Mouse (Mus musculus): Measurements from ENCODE around the gene Xrcc6. TPM values are rescaled to one million over a fixed set of nuclear protein-coding genes. Genes with fewer than 3 reads are reported as not detected.

Gene Xrcc6
- polyA plus RNA-seq, 1 experiment from 2014 or later: 89.4 TPM

GRCm38 (mm10) chr15:82015392-82016100, 27.9 kb downstream of the Xrcc6 start:
- peak; percentile 9 for ATAC-seq (ENCODE audit: low FRiP score, low TSS enrichment)
- H3K27me3 ChIP-seq (ENCODE audit: insufficient read depth, low read length): no peaks in the 10 kb centered on the region
- 0% methylated on average over 39 of the region's 39 CpGs for WGBS

GRCm38 (mm10) chr15:82016101-82016808, 28.6 kb downstream of the Xrcc6 start:
- ATAC-seq (ENCODE audit: low FRiP score, low TSS enrichment): peak; percentile 96
- peaks cover 8% of the 10 kb centered on the region; the same call in 1 of the 2 replicates for H3K36me3 ChIP-seq (ENCODE audit: insufficient read depth, low read length)
- peak overlapping the region; percentile 93 for H3K4me2 ChIP-seq (replicated peaks; ENCODE audit: low read depth, low read length)
- under 1% methylated on average over 52 of the region's 53 CpGs for WGBS
- H3K4me1 ChIP-seq (ENCODE audit: insufficient read depth, low read length): peaks cover 20% of the 10 kb centered on the region
- no peaks in the 10 kb centered on the region for H3K9me3 ChIP-seq (ENCODE audit: low read length)
- no peaks in the 10 kb centered on the region for H3K27me3 ChIP-seq (ENCODE audit: insufficient read depth, low read length)
- H3K9ac ChIP-seq (replicated peaks; ENCODE audit: low read length): peak overlapping the region; percentile 75
- peak overlapping the region; percentile 65 for H3K4me3 ChIP-seq (ENCODE audit: low read length)
- H3K27ac ChIP-seq (ENCODE audit: low read length): peak overlapping the region; percentile 77

More at GRCm38 (mm10) chr15:82015392-82016100, 27.9 kb downstream of the Xrcc6 start:
- peaks cover 20% of the 10 kb centered on the region for H3K4me1 ChIP-seq (ENCODE audit: insufficient read depth, low read length)
- H3K9me3 ChIP-seq (ENCODE audit: low read length): no peaks in the 10 kb centered on the region
- peaks cover 8% of the 10 kb centered on the region; the same call in 1 of the 2 replicates for H3K36me3 ChIP-seq (ENCODE audit: insufficient read depth, low read length)
- peak overlapping the region; percentile 93 for H3K4me2 ChIP-seq (replicated peaks; ENCODE audit: low read depth, low read length)
- peak overlapping the region; percentile 65 for H3K4me3 ChIP-seq (ENCODE audit: low read length)
- H3K27ac ChIP-seq (ENCODE audit: low read length): peak overlapping the region; percentile 24
- peak overlapping the region; percentile 75 for H3K9ac ChIP-seq (replicated peaks; ENCODE audit: low read length)

- WGBS: 15% methylated on average over 6 of the region's 6 CpGs
- Histone ChIP-seq H3K27ac (ENCODE audit: low read length) (peak overlapping the region; percentile 77), H3K4me1 (ENCODE audit: insufficient read depth, low read length) (peaks cover 20% of the 10 kb centered on the region), H3K27me3 (ENCODE audit: insufficient read depth, low read length) (no peaks in the 10 kb centered on the region), H3K9me3 (ENCODE audit: low read length) (no peaks in the 10 kb centered on the region), H3K4me2 (replicated peaks; ENCODE audit: low read depth, low read length) (peak overlapping the region; percentile 93), H3K4me3 (ENCODE audit: low read length) (peak overlapping the region; percentile 65), H3K36me3 (ENCODE audit: insufficient read depth, low read length) (peaks cover 9% of the 10 kb centered on the region; the same call in 1 of the 2 replicates), H3K9ac (replicated peaks; ENCODE audit: low read length) (peak overlapping the region; percentile 63)
- ATAC-seq (ENCODE audit: low FRiP score, low TSS enrichment): no peak
Measured at GRCm38 (mm10) chr15:82016830-82017229, 29.2 kb downstream of the Xrcc6 start.

- WGBS: 67% methylated on average over 4 of the region's 4 CpGs
- H3K4me3 ChIP-seq (ENCODE audit: low read length): no peak overlapping the region
- no peak overlapping the region for H3K9ac ChIP-seq (replicated peaks; ENCODE audit: low read length)
Measured at GRCm38 (mm10) chr15:82017461-82017860, 29.8 kb downstream of the Xrcc6 start.

GRCm38 (mm10) chr15:82019288-82019687, 31.7 kb downstream of the Xrcc6 start:
- no peak overlapping the region for H3K4me2 ChIP-seq (replicated peaks; ENCODE audit: low read depth, low read length)
- no peak overlapping the region for H3K27ac ChIP-seq (ENCODE audit: low read length)
- no peaks in the 10 kb centered on the region for H3K9me3 ChIP-seq (ENCODE audit: low read length)
- peaks cover 22% of the 10 kb centered on the region for H3K36me3 ChIP-seq (ENCODE audit: insufficient read depth, low read length)
- peaks cover 16% of the 10 kb centered on the region for H3K4me1 ChIP-seq (ENCODE audit: insufficient read depth, low read length)
- no peak overlapping the region for H3K9ac ChIP-seq (replicated peaks; ENCODE audit: low read length)
- ATAC-seq (ENCODE audit: low FRiP score, low TSS enrichment): no peak
- no peaks in the 10 kb centered on the region for H3K27me3 ChIP-seq (ENCODE audit: insufficient read depth, low read length)
- WGBS: 85% methylated on average over 3 of the region's 3 CpGs
- no peak overlapping the region for H3K4me3 ChIP-seq (ENCODE audit: low read length)

More at GRCm38 (mm10) chr15:82017461-82017860, 29.8 kb downstream of the Xrcc6 start:
- Histone ChIP-seq H3K9me3 (ENCODE audit: low read length) (no peaks in the 10 kb centered on the region), H3K27ac (ENCODE audit: low read length) (no peak overlapping the region), H3K36me3 (ENCODE audit: insufficient read depth, low read length) (peaks cover 13% of the 10 kb centered on the region; the same call in 1 of the 2 replicates), H3K4me1 (ENCODE audit: insufficient read depth, low read length) (peaks cover 20% of the 10 kb centered on the region), H3K27me3 (ENCODE audit: insufficient read depth, low read length) (no peaks in the 10 kb centered on the region), H3K4me2 (replicated peaks; ENCODE audit: low read depth, low read length) (no peak overlapping the region)
- ATAC-seq (ENCODE audit: low FRiP score, low TSS enrichment): no peak

GRCm38 (mm10) chr15:82022535-82023088, 35.0 kb downstream of the Xrcc6 start:
- Histone ChIP-seq H3K36me3 (ENCODE audit: insufficient read depth, low read length) (peaks cover 52% of the 10 kb centered on the region), H3K4me3 (ENCODE audit: low read length) (no peak overlapping the region), H3K9ac (replicated peaks; ENCODE audit: low read length) (no peak overlapping the region), H3K4me1 (ENCODE audit: insufficient read depth, low read length) (no peaks in the 10 kb centered on the region), H3K9me3 (ENCODE audit: low read length) (no peaks in the 10 kb centered on the region), H3K4me2 (replicated peaks; ENCODE audit: low read depth, low read length) (no peak overlapping the region), H3K27me3 (ENCODE audit: insufficient read depth, low read length) (no peaks in the 10 kb centered on the region), H3K27ac (ENCODE audit: low read length) (no peak overlapping the region)
- WGBS: 80% methylated on average over 13 of the region's 13 CpGs
- no peak for ATAC-seq (ENCODE audit: low FRiP score, low TSS enrichment)

GRCm38 (mm10) chr15:82023965-82024635, 36.5 kb downstream of the Xrcc6 start:
- no peak overlapping the region for H3K9ac ChIP-seq (replicated peaks; ENCODE audit: low read length)
- H3K27me3 ChIP-seq (ENCODE audit: insufficient read depth, low read length): no peaks in the 10 kb centered on the region
- no peak overlapping the region for H3K4me2 ChIP-seq (replicated peaks; ENCODE audit: low read depth, low read length)
- peaks cover 53% of the 10 kb centered on the region for H3K36me3 ChIP-seq (ENCODE audit: insufficient read depth, low read length)
- no peak overlapping the region for H3K4me3 ChIP-seq (ENCODE audit: low read length)
- no peak for ATAC-seq (ENCODE audit: low FRiP score, low TSS enrichment)
- H3K27ac ChIP-seq (ENCODE audit: low read length): no peak overlapping the region
- H3K9me3 ChIP-seq (ENCODE audit: low read length): no peaks in the 10 kb centered on the region
- 88% methylated on average over 6 of the region's 6 CpGs for WGBS
- H3K4me1 ChIP-seq (ENCODE audit: insufficient read depth, low read length): no peaks in the 10 kb centered on the region

GRCm38 (mm10) chr15:82027276-82027675, 39.6 kb downstream of the Xrcc6 start:
- no peak for ATAC-seq (ENCODE audit: low FRiP score, low TSS enrichment)
- no peak overlapping the region for H3K4me2 ChIP-seq (replicated peaks; ENCODE audit: low read depth, low read length)
- no peaks in the 10 kb centered on the region for H3K4me1 ChIP-seq (ENCODE audit: insufficient read depth, low read length)
- H3K27me3 ChIP-seq (ENCODE audit: insufficient read depth, low read length): no peaks in the 10 kb centered on the region
- peaks cover 65% of the 10 kb centered on the region for H3K36me3 ChIP-seq (ENCODE audit: insufficient read depth, low read length)
- no peak overlapping the region for H3K27ac ChIP-seq (ENCODE audit: low read length)
- H3K4me3 ChIP-seq (ENCODE audit: low read length): no peak overlapping the region
- WGBS: 88% methylated on average over 7 of the region's 7 CpGs
- no peaks in the 10 kb centered on the region for H3K9me3 ChIP-seq (ENCODE audit: low read length)
- no peak overlapping the region for H3K9ac ChIP-seq (replicated peaks; ENCODE audit: low read length)

GRCm38 (mm10) chr15:82027726-82028125, 40.1 kb downstream of the Xrcc6 start:
- H3K36me3 ChIP-seq (ENCODE audit: insufficient read depth, low read length): peaks cover 61% of the 10 kb centered on the region
- no peaks in the 10 kb centered on the region for H3K9me3 ChIP-seq (ENCODE audit: low read length)
- no peak overlapping the region for H3K4me2 ChIP-seq (replicated peaks; ENCODE audit: low read depth, low read length)
- no peak overlapping the region for H3K4me3 ChIP-seq (ENCODE audit: low read length)
- no peaks in the 10 kb centered on the region for H3K4me1 ChIP-seq (ENCODE audit: insufficient read depth, low read length)
- 86% methylated on average over 7 of the region's 7 CpGs for WGBS
- H3K27ac ChIP-seq (ENCODE audit: low read length): no peak overlapping the region
- H3K27me3 ChIP-seq (ENCODE audit: insufficient read depth, low read length): no peaks in the 10 kb centered on the region
- no peak overlapping the region for H3K9ac ChIP-seq (replicated peaks; ENCODE audit: low read length)
- ATAC-seq (ENCODE audit: low FRiP score, low TSS enrichment): no peak
